Mouse (Mus musculus) midbrain, postnatal 0 days (tissue): Measurements from ENCODE around the gene 4930595D18Rik. TPM values are rescaled to one million over a fixed set of nuclear protein-coding genes. Genes with fewer than 3 reads are reported as not detected.
A peak's percentile ranks its signal among the peaks of the same experiment; 100 is the strongest.

ENCODE experiments used
- ATAC-seq: fragments of 200-750 bp; cut with Nextera tagmentation; 2 replicates; pipeline ENCODE4 v1.8.0; 2017; ENCODE audit warnings: moderate number of reproducible peaks, mild to moderate bottlenecking, moderate TSS enrichment, moderate library complexity; ENCODE audit not compliant: low FRiP score
- DNase-seq: peaks from one replicate; pipeline ENCODE4 v3.0.0-alpha.2; 2015; ENCODE audit warnings: low spot score
- H3K27ac ChIP-seq: fragments of 300-500 bp; sonication (generic); 2 replicates; pipeline ENCODE4 v1.5.1; 2014; ENCODE audit warnings: low read depth, mild to moderate bottlenecking, low read length, mixed read lengths
- H3K27me3 ChIP-seq: fragments of 300-500 bp; sonication (generic); 2 replicates; pipeline ENCODE4 v1.6.1; 2014; ENCODE audit warnings: low read length, control low read depth, mixed read lengths; ENCODE audit not compliant: insufficient read depth
- H3K36me3 ChIP-seq: fragments of 300-500 bp; sonication (generic); 2 replicates; pipeline ENCODE4 v1.6.1; 2014; ENCODE audit warnings: low read length, control low read depth, mixed read lengths; ENCODE audit not compliant: insufficient read depth
- H3K4me1 ChIP-seq: fragments of 300-500 bp; sonication (generic); 2 replicates; pipeline ENCODE4 v1.6.1; 2014; ENCODE audit warnings: mild to moderate bottlenecking, control low read depth, antibody characterized with exemption, low read length, mixed read lengths; ENCODE audit not compliant: insufficient read depth
- H3K4me2 ChIP-seq: fragments of 300-500 bp; sonication (generic); 2 replicates; pipeline ENCODE4 v1.6.1; 2014; ENCODE audit warnings: low read depth, mild to moderate bottlenecking, low read length, mixed read lengths; ENCODE audit not compliant: poor library complexity, severe bottlenecking
- H3K4me3 ChIP-seq: fragments of 300-500 bp; sonication (generic); 2 replicates; pipeline ENCODE4 v1.5.1; 2014; ENCODE audit warnings: low read depth, mild to moderate bottlenecking, low read length, moderate library complexity
- H3K9ac ChIP-seq: fragments of 300-500 bp; sonication (generic); replicated peaks from 2 replicates; pipeline ENCODE4 v1.6.1; 2014; ENCODE audit warnings: mild to moderate bottlenecking, low read length, moderate library complexity, mixed read lengths; ENCODE audit not compliant: poor library complexity, severe bottlenecking
- H3K9me3 ChIP-seq: fragments of 300-500 bp; sonication (generic); 2 replicates; pipeline ENCODE4 v1.6.1; 2016; ENCODE audit warnings: low read length, control low read depth
- CTCF ChIP-seq: IDR thresholded peaks from 2 replicates; pipeline ENCODE4 v1.5.1; 2016; ENCODE audit warnings: antibody characterized with exemption, mild to moderate bottlenecking
- WGBS: fragments of 180-500 bp; shearing (Covaris S2); extraction: QIAGEN DNeasy Blood & Tissue Kit; methylation state at CpG from one replicate; pipeline ENCODE4 v1.1.7; 2014; 5-methylcytosine and 5-hydroxymethylcytosine counted together
- polyA plus RNA-seq: library from polyadenylated mRNA; unstranded; fragments of >200 nt; fragmentation: Nextera tagmentation; extraction: Ambion mirVana; gene quantifications from 2 replicates; pipeline ENCODE4 v1.2.1, GENCODE M21; 2015
- total RNA-seq: library from RNA; depleted of rRNA; stranded (reverse); fragments of >200 nt; gene quantifications from 2 replicates; pipeline ENCODE4 v1.2.3, GENCODE M21; 2014; rRNA removed

4930595D18Rik gene
- total RNA-seq (not detected in 2 replicates), polyA plus RNA-seq (0.20 TPM in 1 of 2 replicates, not detected in the other)

GRCm38 (mm10) chr12:111184476-111184875 is at the start of gene 4930595D18Rik:
Gene 4930595D18Rik, minus strand, starts transcription at chr12:111184491.
- 75% methylated on average over 5 of the region's 5 CpGs for WGBS
- no peaks in the 10 kb centered on the region; the same call in 1 of the 2 replicates for H3K36me3 ChIP-seq
- DNase-seq (no peak), ATAC-seq (no peak)
- TF ChIP-seq CTCF: no peak
- H3K27me3 ChIP-seq: no peaks in the 10 kb centered on the region
- H3K4me1 ChIP-seq: no peaks in the 10 kb centered on the region
- H3K27ac ChIP-seq: no peak within 1 kb of the TSS
- no peak within 1 kb of the TSS for H3K9ac ChIP-seq
- H3K4me2 ChIP-seq: no peak within 1 kb of the TSS
- no peaks in the 10 kb centered on the region for H3K9me3 ChIP-seq
- no peak within 1 kb of the TSS for H3K4me3 ChIP-seq

GRCm38 (mm10) chr12:111233798-111234197 is 49.5 kb upstream of the 4930595D18Rik start:
- Histone ChIP-seq H3K4me1 (no peaks in the 10 kb centered on the region), H3K27me3 (no peaks in the 10 kb centered on the region), H3K36me3 (peaks cover 10% of the 10 kb centered on the region; the same call in 1 of the 2 replicates), H3K4me2 (no peak overlapping the region), H3K4me3 (no peak overlapping the region), H3K27ac (no peak overlapping the region), H3K9me3 (no peaks in the 10 kb centered on the region), H3K9ac (no peak overlapping the region)
- WGBS: 94% methylated on average over 4 of the region's 4 CpGs
- ATAC-seq (no peak), DNase-seq (no peak)
- no peak for TF ChIP-seq CTCF

- Histone ChIP-seq H3K4me2 (no peak overlapping the region), H3K9me3 (no peaks in the 10 kb centered on the region), H3K27ac (no peak overlapping the region), H3K4me1 (no peaks in the 10 kb centered on the region), H3K9ac (no peak overlapping the region), H3K4me3 (no peak overlapping the region), H3K36me3 (peaks cover 5% of the 10 kb centered on the region), H3K27me3 (no peaks in the 10 kb centered on the region)
- 91% methylated on average over 2 of the region's 2 CpGs for WGBS
- no peak for DNase-seq
- ATAC-seq: no peak
- TF ChIP-seq CTCF: no peak
These were observed 46.5 kb upstream of the 4930595D18Rik start for GRCm38 (mm10) chr12:111230793-111231192.

- Histone ChIP-seq H3K4me2 (no peak overlapping the region), H3K27me3 (no peaks in the 10 kb centered on the region), H3K9ac (no peak overlapping the region), H3K9me3 (no peaks in the 10 kb centered on the region), H3K36me3 (peaks cover 5% of the 10 kb centered on the region), H3K4me1 (no peaks in the 10 kb centered on the region), H3K27ac (no peak overlapping the region), H3K4me3 (no peak overlapping the region)
- WGBS: 96% methylated on average over 5 of the region's 5 CpGs
- ATAC-seq (no peak), DNase-seq (no peak)
- TF ChIP-seq CTCF: no peak
These were observed 44.2 kb upstream of the 4930595D18Rik start for GRCm38 (mm10) chr12:111228488-111228887.

GRCm38 (mm10) chr12:111227410-111227809 is 43.1 kb upstream of the 4930595D18Rik start:
- ATAC-seq (no peak), DNase-seq (no peak)
- Histone ChIP-seq H3K9ac (no peak overlapping the region), H3K9me3 (no peaks in the 10 kb centered on the region), H3K4me3 (no peak overlapping the region), H3K27me3 (no peaks in the 10 kb centered on the region), H3K4me1 (no peaks in the 10 kb centered on the region), H3K4me2 (no peak overlapping the region), H3K36me3 (peaks cover 7% of the 10 kb centered on the region), H3K27ac (no peak overlapping the region)
- no peak for TF ChIP-seq CTCF
- WGBS: 76% methylated on average over 4 of the region's 4 CpGs

- Histone ChIP-seq H3K36me3 (peaks cover 17% of the 10 kb centered on the region), H3K4me1 (no peaks in the 10 kb centered on the region), H3K4me3 (no peak overlapping the region), H3K27ac (peak overlapping the region; percentile 38; the same call in 1 of the 2 replicates), H3K9ac (no peak overlapping the region), H3K9me3 (no peaks in the 10 kb centered on the region), H3K4me2 (no peak overlapping the region), H3K27me3 (no peaks in the 10 kb centered on the region)
- DNase-seq (no peak), ATAC-seq (no peak)
- 65% methylated on average over 10 of the region's 10 CpGs for WGBS
- TF ChIP-seq CTCF: peak; percentile 27
These were observed 41.0 kb upstream of the 4930595D18Rik start for GRCm38 (mm10) chr12:111225197-111225780.
